Mouse (Mus musculus): ENCODE results near the gene Piezo1. TPM values are rescaled to one million over a fixed set of nuclear protein-coding genes. Genes with fewer than 3 reads are reported as not detected.
A peak's percentile ranks its signal among the peaks of the same experiment; 100 is the strongest.

The Piezo1 gene
- total and polyA plus RNA-seq, 3 experiments = 21.1 to 59.7 (median 41.6) TPM

DNA sequence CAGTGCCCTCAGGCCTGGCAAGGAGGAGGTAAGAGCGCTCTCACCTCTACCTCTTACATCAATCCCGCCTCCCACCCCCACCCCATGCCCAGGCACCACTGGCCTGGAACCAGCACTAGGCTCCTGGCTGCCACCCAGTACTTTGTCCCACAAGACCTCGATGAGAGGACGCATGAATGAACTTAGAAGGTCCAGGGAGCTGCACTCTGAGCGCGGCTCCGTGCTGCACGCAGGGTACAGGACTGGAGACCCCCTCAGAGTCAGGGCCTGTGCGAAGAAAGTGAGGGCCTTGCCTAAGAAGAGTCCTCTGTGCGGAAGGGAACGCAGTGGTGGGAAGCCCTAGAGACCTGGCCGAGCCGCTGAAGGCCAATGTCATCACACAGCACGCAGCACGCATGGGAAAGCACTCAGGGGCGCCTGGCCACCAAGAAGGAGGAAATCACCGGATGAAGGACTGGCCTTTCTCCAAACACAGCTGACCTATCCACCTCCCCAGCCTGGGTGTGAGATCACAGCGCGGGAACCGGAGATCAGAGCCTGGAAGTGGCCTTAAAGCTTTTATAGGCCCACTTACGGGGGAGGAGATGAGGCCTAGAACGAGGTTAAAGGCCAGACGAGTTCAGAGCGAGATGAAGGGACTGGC is 4.2 kb downstream of the Piezo1 start:
- no peaks in the 10 kb centered on the region for H3K27me3 ChIP-seq (replicated peaks)
- TF ChIP-seq MAFK (IDR thresholded peaks at IDR 0.05; ENCODE audit: insufficient replicate concordance, low read length) (no peak), RCOR1 (conservative IDR thresholded peaks at IDR 0.05; ENCODE audit: low read depth, low read length) (no peak), ZC3H11A (IDR thresholded peaks at IDR 0.05; ENCODE audit: low read depth, low read length) (no peak), IRF4 (IDR thresholded peaks at IDR 0.05; ENCODE audit: low read depth, low read length) (no peak), USF2 (conservative IDR thresholded peaks at IDR 0.05; ENCODE audit: low read depth, low read length) (no peak), ETS1 (conservative IDR thresholded peaks at IDR 0.05; ENCODE audit: low read depth, low read length) (no peak), ZMIZ1 (IDR thresholded peaks at IDR 0.05; ENCODE audit: low read depth, low read length) (no peak), NRF1 (IDR thresholded peaks at IDR 0.05; ENCODE audit: low read depth, low read length) (no peak), MXI1 (IDR thresholded peaks at IDR 0.05; ENCODE audit: low read depth, low read length) (no peak; the same call in 1 of the 2 replicates), JUND (conservative IDR thresholded peaks at IDR 0.05; ENCODE audit: low read depth, low read length) (no peak), NELFE (IDR thresholded peaks at IDR 0.05; ENCODE audit: low read depth, low read length) (no peak), TBP (conservative IDR thresholded peaks at IDR 0.05; ENCODE audit: low read depth, low read length) (no peak), E2F4 (IDR thresholded peaks at IDR 0.05; ENCODE audit: insufficient replicate concordance, low read depth, low read length) (no peak), GABPA (IDR thresholded peaks at IDR 0.05; ENCODE audit: insufficient replicate concordance, low read depth, low read length) (no peak)
- peak overlapping the region; percentile 88 for H3K9ac ChIP-seq (ENCODE audit: insufficient read depth, low read depth)
- peak overlapping the region; percentile 53 to 69 (median 55) for H3K4me3 ChIP-seq (replicated peaks in 1 of 3; ENCODE audit: low read depth in 2 of 3, low read length in 2 of 3, poor library complexity in 1 of 3)
- H3K27ac ChIP-seq (ENCODE audit: insufficient read depth, low read depth) = peak overlapping the region; percentile 91
- H3K4me2 ChIP-seq (ENCODE audit: insufficient read depth, low read depth, poor library complexity, severe bottlenecking) = peak overlapping the region; percentile 96
- in situ Hi-C loops (cut with MboI; ENCODE audit: low pct_ligation_motif_present, low pct_unique_long_range_greater_than_20kb, low sequenced_read_pairs) = loop anchor here (5.0 kb wide), 1 partner anchor 45 kb away; no protein-coding TSS in a partner anchor
- H3K36me3 ChIP-seq (replicated peaks in 1 of 2; ENCODE audit: control insufficient read depth in 1 of 2, insufficient read depth in 1 of 2, low read length in 1 of 2) = peaks cover 0 to 36% of the 10 kb centered on the region in 2 experiments
- H3K9me3 ChIP-seq (replicated peaks; ENCODE audit: low read length) = peaks cover 4% of the 10 kb centered on the region
- H3K4me1 ChIP-seq (ENCODE audit: control insufficient read depth in 1 of 2, insufficient read depth in 2 of 2) = peaks cover 15 to 39% of the 10 kb centered on the region in 2 experiments
- peaks cover 46% of the 10 kb centered on the region for H3K79me2 ChIP-seq (replicated peaks; ENCODE audit: control insufficient read depth, extremely low read depth, insufficient read depth, poor library complexity, severe bottlenecking)
- no peak for DNase-seq (ENCODE audit: extremely low read depth)
- dilution Hi-C loops (cut with MboI; ENCODE audit: extremely low pct_ligation_motif_present, extremely low pct_unique_long_range_greater_than_20kb, low sequenced_read_pairs) = no loop called here

DNA sequence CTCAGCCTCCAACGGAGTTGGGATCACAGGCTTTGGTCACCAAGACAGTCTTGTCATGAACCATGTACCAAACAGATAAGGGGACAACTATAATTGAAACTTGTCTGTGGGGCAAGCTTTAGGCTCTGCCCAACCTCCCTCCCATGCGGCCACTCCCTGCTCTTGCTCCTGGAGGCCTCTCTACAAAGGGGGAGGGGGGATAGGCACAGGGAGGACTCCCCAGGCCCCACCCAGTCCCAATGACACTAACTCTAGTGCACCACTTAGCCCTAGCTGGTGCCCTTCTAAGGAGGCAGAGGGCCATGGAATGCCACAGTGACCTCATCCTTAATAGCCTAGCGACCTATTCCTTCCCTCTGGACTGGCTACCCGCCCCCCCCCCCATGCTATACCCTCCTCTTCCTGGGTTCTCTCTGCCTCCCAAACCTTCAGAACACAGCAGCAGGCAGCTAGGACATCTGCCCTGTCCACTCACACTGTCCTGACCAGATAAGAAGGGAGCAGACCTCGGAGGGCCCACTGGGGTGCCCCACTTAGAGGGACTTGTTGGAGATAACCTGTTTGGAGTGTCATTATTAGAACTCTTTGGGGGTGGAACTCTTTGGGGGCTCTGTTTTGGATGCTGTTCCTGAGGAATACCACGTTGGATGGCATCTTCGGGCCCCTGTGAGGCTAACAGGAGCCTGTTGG is 4.9 kb downstream of the Piezo1 start:
- no peak for DNase-seq (ENCODE audit: extremely low read depth)
- Histone ChIP-seq H3K9me3 (replicated peaks; ENCODE audit: low read length) (peaks cover 4% of the 10 kb centered on the region), H3K27me3 (replicated peaks) (no peaks in the 10 kb centered on the region), H3K4me2 (ENCODE audit: insufficient read depth, low read depth, poor library complexity, severe bottlenecking) (peak overlapping the region; percentile 96), H3K36me3 (replicated peaks in 1 of 2; ENCODE audit: control insufficient read depth in 1 of 2, insufficient read depth in 1 of 2, low read length in 1 of 2) (peaks cover 0 to 43% of the 10 kb centered on the region in 2 experiments), H3K4me1 (ENCODE audit: control insufficient read depth in 1 of 2, insufficient read depth in 2 of 2) (peaks cover 12 to 35% of the 10 kb centered on the region in 2 experiments), H3K9ac (ENCODE audit: insufficient read depth, low read depth) (peak overlapping the region; percentile 88), H3K4me3 (replicated peaks in 1 of 3; ENCODE audit: low read depth in 2 of 3, low read length in 2 of 3, poor library complexity in 1 of 3) (peak overlapping the region; percentile 53 to 69 (median 55)), H3K79me2 (replicated peaks; ENCODE audit: control insufficient read depth, extremely low read depth, insufficient read depth, poor library complexity, severe bottlenecking) (peaks cover 47% of the 10 kb centered on the region), H3K27ac (ENCODE audit: insufficient read depth, low read depth) (peak overlapping the region; percentile 91)
- dilution Hi-C loops (cut with MboI; ENCODE audit: extremely low pct_ligation_motif_present, extremely low pct_unique_long_range_greater_than_20kb, low sequenced_read_pairs) = no loop called here
- TF ChIP-seq USF2 (conservative IDR thresholded peaks at IDR 0.05; ENCODE audit: low read depth, low read length) (no peak), TCF12 (IDR thresholded peaks at IDR 0.05; ENCODE audit: low read depth, low read length) (no peak), POLR2AphosphoS2 (IDR thresholded peaks at IDR 0.05; ENCODE audit: low read depth, low read length) (no peak), POLR2A (IDR thresholded peaks at IDR 0.05; ENCODE audit: low read depth, low read length) (no peak), JUN (IDR thresholded peaks at IDR 0.05; ENCODE audit: insufficient read depth, low read depth, low read length) (no peak), MYC (IDR thresholded peaks at IDR 0.05; ENCODE audit: low read depth, low read length) (no peak), MAZ (IDR thresholded peaks at IDR 0.05; ENCODE audit: low read depth, low read length) (no peak), CHD2 (IDR thresholded peaks at IDR 0.05; ENCODE audit: low read length) (no peak), SMC3 (IDR thresholded peaks at IDR 0.05; ENCODE audit: low read depth, low read length) (no peak), RCOR1 (conservative IDR thresholded peaks at IDR 0.05; ENCODE audit: low read depth, low read length) (no peak), HCFC1 (IDR thresholded peaks at IDR 0.05; ENCODE audit: low read depth, low read length) (no peak), BHLHE40 (IDR thresholded peaks at IDR 0.05; ENCODE audit: low read depth, low read length) (no peak), NRF1 (IDR thresholded peaks at IDR 0.05; ENCODE audit: low read depth, low read length) (no peak)
- in situ Hi-C loops (cut with MboI; ENCODE audit: low pct_ligation_motif_present, low pct_unique_long_range_greater_than_20kb, low sequenced_read_pairs) = loop anchor here (5.0 kb wide), 1 partner anchor 44 kb away; no protein-coding TSS in a partner anchor
